Mouse (Mus musculus): ENCODE data around the gene Cd52. TPM values are rescaled to one million over a fixed set of nuclear protein-coding genes. Genes with fewer than 3 reads are reported as not detected.

The Cd52 gene
- polyA plus RNA-seq, 1 experiment from 2014 or later, result 3.9 TPM

GRCm38 (mm10) chr4:134097015-134097608 is 2.2 kb upstream of the Cd52 start:
- peaks cover 10% of the 10 kb centered on the region for H3K4me1 ChIP-seq
- no peak overlapping the region for H3K27ac ChIP-seq
- no peak overlapping the region for H3K4me3 ChIP-seq
- no peak for DNase-seq (ENCODE audit: low spot score)
- H3K27me3 ChIP-seq (ENCODE audit: low read depth, poor library complexity, severe bottlenecking), result no peaks in the 10 kb centered on the region
- no peaks in the 10 kb centered on the region for H3K9me3 ChIP-seq (replicated peaks)
- H3K36me3 ChIP-seq, result no peaks in the 10 kb centered on the region
- 77% methylated on average over 5 of the region's 5 CpGs for WGBS

- Histone ChIP-seq H3K4me3 (no peak overlapping the region), H3K27ac (no peak overlapping the region), H3K27me3 (ENCODE audit: low read depth, poor library complexity, severe bottlenecking) (no peaks in the 10 kb centered on the region), H3K4me1 (peaks cover 10% of the 10 kb centered on the region), H3K9me3 (replicated peaks) (no peaks in the 10 kb centered on the region), H3K36me3 (no peaks in the 10 kb centered on the region)
- 85% methylated on average over 3 of the region's 3 CpGs for WGBS
- DNase-seq (ENCODE audit: low spot score), result no peak
Measured at GRCm38 (mm10) chr4:134096120-134096519, 1.2 kb upstream of the Cd52 start.

- no peak for DNase-seq (ENCODE audit: low spot score)
- 86% methylated on average over 7 of the region's 7 CpGs for WGBS
- no peak overlapping the region for H3K27ac ChIP-seq
- no peaks in the 10 kb centered on the region for H3K36me3 ChIP-seq
- peaks cover 10% of the 10 kb centered on the region for H3K4me1 ChIP-seq
- 0 out of 2 replicates have a peak, but pooled peaks cover under 1% of the 10 kb centered on the region for H3K27me3 ChIP-seq (ENCODE audit: low read depth, poor library complexity, severe bottlenecking)
- no peaks in the 10 kb centered on the region for H3K9me3 ChIP-seq (replicated peaks)
- H3K4me3 ChIP-seq, result no peak overlapping the region
Measured at GRCm38 (mm10) chr4:134094004-134094564, 798 bp downstream of the Cd52 start.

GRCm38 (mm10) chr4:134092382-134093288 is 2.2 kb downstream of the Cd52 start:
- 77% methylated on average over 6 of the region's 6 CpGs for WGBS
- peak; percentile 55 for DNase-seq (ENCODE audit: low spot score)

GRCm38 (mm10) chr4:134091225-134091529 is 3.7 kb downstream of the Cd52 start:
- no peak for DNase-seq (ENCODE audit: low spot score)
- no peaks in the 10 kb centered on the region for H3K9me3 ChIP-seq (replicated peaks)
- no peaks in the 10 kb centered on the region for H3K4me1 ChIP-seq
- H3K36me3 ChIP-seq, result no peaks in the 10 kb centered on the region
- no peak overlapping the region for H3K27ac ChIP-seq
- 87% methylated on average over 6 of the region's 6 CpGs for WGBS
- H3K4me3 ChIP-seq, result no peak overlapping the region
- 0 out of 2 replicates have a peak, but pooled peaks cover 3% of the 10 kb centered on the region for H3K27me3 ChIP-seq (ENCODE audit: low read depth, poor library complexity, severe bottlenecking)

More at GRCm38 (mm10) chr4:134092382-134093288, 2.2 kb downstream of the Cd52 start:
- H3K27me3 ChIP-seq (ENCODE audit: low read depth, poor library complexity, severe bottlenecking), result 0 out of 2 replicates have a peak, but pooled peaks cover 3% of the 10 kb centered on the region
- H3K4me1 ChIP-seq, result no peaks in the 10 kb centered on the region
- no peaks in the 10 kb centered on the region for H3K9me3 ChIP-seq (replicated peaks)
- H3K27ac ChIP-seq, result no peak overlapping the region
- no peaks in the 10 kb centered on the region for H3K36me3 ChIP-seq
- no peak overlapping the region for H3K4me3 ChIP-seq

- Histone ChIP-seq H3K9me3 (replicated peaks) (no peaks in the 10 kb centered on the region), H3K27ac (no peak overlapping the region), H3K36me3 (no peaks in the 10 kb centered on the region), H3K4me1 (no peaks in the 10 kb centered on the region), H3K4me3 (no peak overlapping the region), H3K27me3 (ENCODE audit: low read depth, poor library complexity, severe bottlenecking) (0 out of 2 replicates have a peak, but pooled peaks cover 3% of the 10 kb centered on the region)
- no peak for DNase-seq (ENCODE audit: low spot score)
- 85% methylated on average over 16 of the region's 16 CpGs for WGBS
Measured at GRCm38 (mm10) chr4:134090521-134091224, 4.2 kb downstream of the Cd52 start.

- WGBS, result 81% methylated on average over 9 of the region's 9 CpGs
- Histone ChIP-seq H3K36me3 (no peaks in the 10 kb centered on the region), H3K4me3 (no peak overlapping the region), H3K27me3 (ENCODE audit: low read depth, poor library complexity, severe bottlenecking) (0 out of 2 replicates have a peak, but pooled peaks cover 3% of the 10 kb centered on the region), H3K4me1 (no peaks in the 10 kb centered on the region), H3K27ac (no peak overlapping the region), H3K9me3 (replicated peaks) (no peaks in the 10 kb centered on the region)
- no peak for DNase-seq (ENCODE audit: low spot score)
Measured at GRCm38 (mm10) chr4:134089029-134089428, 5.9 kb downstream of the Cd52 start.

- peak; percentile 57 for DNase-seq (ENCODE audit: low spot score)
- H3K27ac ChIP-seq, result no peak overlapping the region
- no peaks in the 10 kb centered on the region for H3K36me3 ChIP-seq
- 0 out of 2 replicates have a peak, but pooled peaks cover 3% of the 10 kb centered on the region for H3K27me3 ChIP-seq (ENCODE audit: low read depth, poor library complexity, severe bottlenecking)
- no peaks in the 10 kb centered on the region for H3K9me3 ChIP-seq (replicated peaks)
- 52% methylated on average over 7 of the region's 7 CpGs for WGBS
- H3K4me3 ChIP-seq, result no peak overlapping the region
- peaks cover 3% of the 10 kb centered on the region for H3K4me1 ChIP-seq
Measured at GRCm38 (mm10) chr4:134087412-134087811, 7.5 kb downstream of the Cd52 start.

GRCm38 (mm10) chr4:134084999-134085398 is 9.9 kb downstream of the Cd52 start:
- no peak overlapping the region for H3K27ac ChIP-seq
- H3K4me1 ChIP-seq, result peaks cover 17% of the 10 kb centered on the region
- 87% methylated on average over 4 of the region's 4 CpGs for WGBS
- H3K9me3 ChIP-seq (replicated peaks), result no peaks in the 10 kb centered on the region
- no peaks in the 10 kb centered on the region for H3K36me3 ChIP-seq
- DNase-seq (ENCODE audit: low spot score), result no peak
- H3K4me3 ChIP-seq, result no peak overlapping the region
- H3K27me3 ChIP-seq (ENCODE audit: low read depth, poor library complexity, severe bottlenecking), result peaks cover 23% of the 10 kb centered on the region

- no peak for DNase-seq (ENCODE audit: low spot score)
- peaks cover 23% of the 10 kb centered on the region for H3K4me1 ChIP-seq
- H3K27ac ChIP-seq, result no peak overlapping the region
- H3K4me3 ChIP-seq, result peak overlapping the region; percentile 56
- 13% methylated on average over 7 of the region's 7 CpGs for WGBS
- H3K36me3 ChIP-seq, result no peaks in the 10 kb centered on the region
- H3K9me3 ChIP-seq (replicated peaks), result no peaks in the 10 kb centered on the region
- peaks cover 20% of the 10 kb centered on the region for H3K27me3 ChIP-seq (ENCODE audit: low read depth, poor library complexity, severe bottlenecking)
Measured at GRCm38 (mm10) chr4:134082460-134082859, 12.4 kb downstream of the Cd52 start.

- H3K4me1 ChIP-seq, result peaks cover 23% of the 10 kb centered on the region
- peaks cover 20% of the 10 kb centered on the region for H3K27me3 ChIP-seq (ENCODE audit: low read depth, poor library complexity, severe bottlenecking)
- H3K9me3 ChIP-seq (replicated peaks), result no peaks in the 10 kb centered on the region
- under 1% methylated on average over 41 of the region's 41 CpGs for WGBS
- no peaks in the 10 kb centered on the region for H3K36me3 ChIP-seq
- H3K27ac ChIP-seq, result peak overlapping the region; percentile 8; the same call in 1 of the 2 replicates
- DNase-seq (ENCODE audit: low spot score), result peak; percentile 87
- peak overlapping the region; percentile 56 for H3K4me3 ChIP-seq
Measured at GRCm38 (mm10) chr4:134081730-134082386, 13.0 kb downstream of the Cd52 start.

GRCm38 (mm10) chr4:134080674-134081073 is 14.2 kb downstream of the Cd52 start:
- Histone ChIP-seq H3K4me1 (peaks cover 23% of the 10 kb centered on the region), H3K4me3 (no peak overlapping the region), H3K27ac (no peak overlapping the region), H3K36me3 (no peaks in the 10 kb centered on the region), H3K27me3 (ENCODE audit: low read depth, poor library complexity, severe bottlenecking) (peaks cover 20% of the 10 kb centered on the region), H3K9me3 (replicated peaks) (no peaks in the 10 kb centered on the region)
- DNase-seq (ENCODE audit: low spot score), result no peak
- 72% methylated on average over 4 of the region's 4 CpGs for WGBS

Data from limb, embryonic 10.5 days (tissue).